Mouse (Mus musculus) hematopoietic stem cell, adult 5-6 weeks (primary cell): Measurements from ENCODE around the gene Fam240a. TPM values are rescaled to one million over a fixed set of nuclear protein-coding genes. Genes with fewer than 3 reads are reported as not detected.

ENCODE experiments used
- ATAC-seq, 2 experiments: fragments of 125-278 bp in 1 of 2; replicated peaks in 1 of 2; 2 replicates each; pipeline ENCODE4 v1.8.0; 2016 to 2017; ENCODE audit warnings: inconsistent platforms in 2 of 2, mild to moderate bottlenecking in 2 of 2, moderate number of reproducible peaks in 2 of 2, low read depth in 1 of 2, moderate TSS enrichment in 1 of 2; ENCODE audit not compliant: low FRiP score in 2 of 2, poor library complexity in 2 of 2, severe bottlenecking in 2 of 2, insufficient read depth in 1 of 2, low TSS enrichment in 1 of 2
- total RNA-seq: library from RNA; stranded (forward); fragments of 172-1452, 232-1000 nt; gene quantifications from 2 replicates; pipeline ENCODE4 v1.2.3, GENCODE M21; 2017

The Fam240a gene
- total RNA-seq, 1 experiment from 2014 or later = not detected

DNA sequence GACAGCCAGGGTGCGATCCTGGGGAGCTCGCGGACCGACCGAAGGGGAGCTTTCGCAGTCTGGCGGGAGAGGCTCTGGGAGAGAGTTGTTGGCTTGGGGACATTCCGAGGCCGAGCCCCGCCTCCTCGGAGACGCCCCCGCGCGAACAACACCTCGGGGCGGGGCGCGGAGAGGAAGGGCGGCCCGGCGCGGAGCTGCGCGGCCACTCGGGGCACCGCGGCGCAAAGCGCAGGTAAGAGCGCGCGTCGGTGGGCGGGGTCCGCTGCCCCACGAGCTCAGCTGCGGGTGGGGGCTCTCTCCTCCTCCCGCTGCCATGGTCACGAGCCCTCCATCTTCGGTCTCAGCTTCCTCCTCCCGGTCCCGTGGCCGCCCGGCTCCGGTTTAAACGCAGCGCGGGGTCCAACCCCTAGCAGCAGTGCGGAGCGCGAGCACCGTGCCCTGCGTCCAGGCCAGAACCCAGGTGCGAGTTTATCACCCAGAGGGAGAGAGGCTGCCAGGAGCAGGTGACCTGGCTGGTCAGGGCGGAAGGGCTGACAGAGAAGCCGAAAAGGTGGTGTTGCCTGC lies 36.6 kb downstream of the Fam240a start, which contains the start of gene Tmie:
Gene Tmie, minus strand, starts transcription at position 116 of the 564 bp plus-strand sequence.
- peak; percentile 18 to 50 for ATAC-seq

DNA sequence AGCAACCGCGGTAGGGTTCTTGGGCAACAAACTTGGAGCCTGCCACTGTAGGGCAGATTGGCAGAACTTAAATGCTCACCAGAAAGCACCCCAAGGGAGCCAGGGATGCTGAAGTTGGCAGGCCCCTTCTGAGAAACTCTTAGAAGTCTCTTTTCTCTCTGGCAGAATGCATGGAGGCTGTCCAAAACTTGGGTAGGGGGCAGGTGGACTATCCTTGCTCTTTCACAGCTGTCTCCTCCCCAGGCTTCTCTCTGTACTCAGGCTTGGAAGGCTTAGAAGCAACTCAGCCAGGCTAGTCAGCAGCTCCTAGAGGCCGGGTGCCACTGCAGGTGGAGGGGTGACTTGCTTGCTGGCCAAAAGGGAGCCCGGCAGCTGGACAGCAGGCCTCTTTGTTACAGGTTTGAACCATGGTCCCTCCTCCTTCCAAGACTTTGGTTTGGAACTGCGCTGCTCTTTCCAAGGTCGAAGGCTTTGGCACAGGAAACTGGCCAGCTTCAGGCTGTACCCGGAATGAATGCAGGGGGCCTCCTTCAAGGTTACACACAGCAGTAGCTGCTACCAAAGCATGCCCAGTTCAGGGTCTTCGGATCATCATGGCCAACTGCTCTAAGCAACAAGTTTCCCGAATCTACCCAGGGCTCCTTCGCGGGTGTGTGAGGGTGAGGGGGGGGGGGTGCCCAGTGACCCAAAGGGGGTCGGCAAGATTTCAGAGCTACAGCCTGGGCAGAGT lies 37.3 kb downstream of the Fam240a start, which contains the start of gene Als2cl:
Gene Als2cl, plus strand, starts transcription at position 680 of the 730 bp plus-strand sequence.
- no peak for ATAC-seq

DNA sequence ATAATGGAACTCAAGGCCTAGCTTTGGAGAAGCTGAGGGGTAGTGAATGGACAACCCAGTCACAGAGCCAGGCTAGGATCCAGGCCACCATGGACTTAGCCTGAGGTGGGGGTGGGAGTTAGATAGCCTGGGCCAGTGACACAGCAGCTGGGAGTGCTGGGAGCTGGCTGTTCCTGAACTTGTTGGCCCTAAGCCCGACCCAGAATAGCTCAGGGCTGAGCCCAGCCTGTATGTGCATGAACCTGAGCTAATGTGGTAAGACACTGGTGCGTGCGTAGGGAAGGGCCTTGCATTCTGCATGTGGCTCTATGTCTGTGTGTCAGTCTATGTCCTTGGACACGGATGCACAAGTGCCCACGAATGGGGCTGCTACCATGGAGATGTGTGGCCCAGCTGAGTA lies 38.8 kb downstream of the Fam240a start:
- no peak for ATAC-seq

DNA sequence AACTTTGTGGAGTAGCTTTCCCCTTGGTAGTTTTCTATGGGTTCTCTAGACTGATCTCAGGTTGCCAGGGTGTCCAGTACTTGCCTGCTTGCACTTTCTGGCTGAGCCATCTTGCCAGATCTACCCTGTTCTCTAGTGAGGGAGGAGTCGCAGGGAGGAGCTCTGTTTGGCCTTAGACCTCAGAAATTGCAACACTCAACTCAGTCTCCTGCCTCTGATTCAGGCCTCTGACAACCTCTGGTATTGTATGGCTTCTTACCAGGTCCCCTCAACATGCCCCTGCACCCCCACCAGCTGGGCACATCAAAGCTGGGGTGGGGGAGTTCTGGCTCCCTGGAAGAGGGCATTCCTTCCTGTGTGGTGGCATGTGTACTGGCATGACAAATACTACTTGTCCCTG lies 39.3 kb downstream of the Fam240a start:
- ATAC-seq = no peak

DNA sequence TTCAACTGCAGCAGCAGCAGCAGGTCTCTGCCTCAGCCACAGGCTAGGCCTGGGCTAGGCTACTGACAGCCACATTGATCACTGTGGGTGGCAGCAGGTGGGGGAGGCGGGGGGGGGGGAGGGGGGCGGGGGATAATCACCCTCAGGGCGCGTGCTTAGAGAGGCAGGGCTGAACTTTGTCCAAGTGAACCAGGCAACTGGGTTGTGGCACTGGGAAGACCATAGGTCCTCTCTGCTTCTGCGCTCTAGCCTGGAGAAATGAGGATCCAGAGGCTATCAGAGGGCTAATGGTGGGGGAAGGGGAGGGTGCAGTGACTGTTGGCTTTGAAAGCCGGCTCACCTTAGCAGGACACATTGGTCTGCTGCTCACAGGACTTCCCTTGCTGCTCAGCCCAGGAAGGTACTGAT lies 41.4 kb downstream of the Fam240a start:
- ATAC-seq = no peak

DNA sequence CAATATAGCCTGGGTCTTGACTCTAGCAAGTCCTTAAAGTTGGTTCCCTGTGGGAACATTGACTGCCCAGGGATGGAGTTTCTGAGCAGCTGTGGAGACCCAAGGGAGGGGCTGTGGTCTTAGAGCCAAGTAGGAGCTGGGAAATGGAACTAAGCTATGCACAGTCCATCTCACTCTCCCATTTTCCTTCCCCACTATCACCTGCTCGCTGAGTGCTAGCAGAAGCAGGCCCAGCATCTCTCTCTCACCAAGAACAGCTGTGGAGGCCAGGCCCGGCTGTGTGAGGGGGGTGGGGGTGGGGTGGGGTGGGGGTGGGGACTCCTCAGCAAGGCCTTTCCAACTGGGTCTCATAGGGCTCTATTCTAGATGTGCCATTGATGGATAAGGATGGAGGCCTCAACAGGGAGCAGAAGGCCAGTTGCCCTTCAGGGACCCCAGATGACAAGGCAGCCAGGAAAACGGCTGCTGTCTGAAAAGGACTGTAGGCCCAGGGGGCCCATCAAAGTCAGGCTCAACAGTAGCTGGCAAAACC lies 41.9 kb downstream of the Fam240a start:
- no peak for ATAC-seq

DNA sequence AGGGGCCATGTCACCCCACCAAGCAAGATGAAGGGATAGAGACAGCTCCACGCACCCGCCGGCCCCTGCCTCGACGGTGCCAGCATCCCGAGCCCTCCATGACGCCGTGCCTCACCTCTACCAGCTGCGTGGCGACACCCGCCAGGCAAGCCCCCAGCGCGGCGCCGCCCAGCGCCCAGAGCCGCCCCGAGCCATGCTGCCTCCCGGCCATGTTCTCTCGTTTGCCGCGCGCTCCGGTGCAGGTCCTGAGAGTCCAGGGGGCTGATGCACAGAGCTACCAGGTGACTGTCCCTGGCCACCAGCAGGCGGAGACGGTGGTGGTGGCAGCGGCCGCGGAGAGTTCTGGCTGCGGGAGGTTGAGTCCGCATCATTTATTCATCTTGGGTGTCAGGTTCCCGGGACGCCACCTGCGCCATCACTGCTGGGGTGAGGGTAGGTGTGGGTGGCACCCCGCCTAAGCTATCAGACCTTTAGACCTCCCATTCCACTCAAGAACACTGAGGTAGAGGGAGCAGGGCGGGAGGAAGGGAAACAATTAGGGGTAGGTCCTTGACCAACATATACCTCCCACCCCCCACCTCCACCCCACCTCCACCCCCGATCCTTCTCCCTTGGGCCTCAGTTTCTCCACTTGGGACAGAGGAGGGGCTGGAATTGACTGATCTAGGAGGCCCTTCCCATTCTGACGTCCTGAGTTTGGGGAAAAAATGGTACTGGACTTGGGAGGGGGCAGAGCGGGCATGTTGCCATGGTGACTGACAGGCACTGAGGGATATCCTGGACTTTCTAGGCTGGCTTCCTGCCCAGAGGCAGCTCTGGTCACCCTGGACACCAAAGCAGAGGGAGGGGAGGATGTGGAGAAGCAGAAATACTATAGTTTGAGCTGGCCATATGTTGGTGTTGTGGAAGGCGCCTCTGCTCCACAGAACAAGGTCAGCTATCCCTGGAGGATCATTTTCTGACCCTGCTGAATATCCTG lies 42.7 kb downstream of the Fam240a start:
- ATAC-seq = peak in 1 of 2 experiments; percentile 12; a peak in 1 of 4 replicates

DNA sequence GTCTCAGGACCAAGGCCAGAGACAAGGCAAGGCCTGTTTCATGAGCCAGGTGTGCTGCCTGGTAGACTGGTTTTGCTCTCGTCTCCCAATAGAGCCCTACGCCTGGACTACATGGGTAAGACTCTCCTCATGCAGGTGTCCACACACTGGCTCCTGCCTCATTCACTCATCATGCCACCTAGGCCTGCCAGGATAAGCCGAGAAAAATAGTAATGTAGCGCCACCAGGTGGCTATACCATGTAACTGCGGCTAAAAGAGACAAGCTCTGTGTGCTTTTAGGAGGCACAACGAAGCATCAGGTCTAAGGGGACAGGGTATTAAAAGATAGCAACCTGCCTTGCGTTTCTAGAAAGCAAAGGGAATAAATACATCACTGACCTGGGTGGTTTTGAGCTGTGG lies 45.6 kb downstream of the Fam240a start:
- ATAC-seq = peak; percentile 63 to 66

Other genes with a start within 250 kb of the Fam240a start
- not detected in 2 replicates for gene Myl3, start 175.0 kb downstream of the Fam240a start, total RNA-seq
- 1.1 TPM in 1 of 2 replicates, not detected in the other for gene Pth1r, start 169.7 kb downstream of the Fam240a start, total RNA-seq
- not detected in 2 replicates for gene Prss42, start 118.7 kb downstream of the Fam240a start, total RNA-seq
- not detected in 2 replicates for gene Prss44, start 102.9 kb downstream of the Fam240a start, total RNA-seq
- not detected in 2 replicates for gene Prss43, start 90.2 kb downstream of the Fam240a start, total RNA-seq
- not detected in 2 replicates for gene Prss45, start 82.3 kb downstream of the Fam240a start, total RNA-seq
- not detected in 2 replicates for gene Prss46, start 72.4 kb downstream of the Fam240a start, total RNA-seq
- gene Prss50, start 58.9 kb downstream of the Fam240a start, total RNA-seq = not detected in 2 replicates
- gene Als2cl, start 37.0 kb downstream of the Fam240a start, total RNA-seq = 1.5 and 4.9 TPM in 2 replicates
- gene Tmie, start 36.7 kb downstream of the Fam240a start, total RNA-seq = 0.50 TPM in 1 of 2 replicates, not detected in the other
- not detected in 2 replicates for gene Tdgf1, start 29.3 kb upstream of the Fam240a start, total RNA-seq
- gene Lrrc2, start 34.7 kb upstream of the Fam240a start, total RNA-seq = 0.50 TPM in 1 of 2 replicates, not detected in the other
- not detected in 2 replicates for gene Rtp3, start 73.7 kb upstream of the Fam240a start, total RNA-seq
- 273 and 662 TPM in 2 replicates for gene Ltf, start 102.4 kb upstream of the Fam240a start, total RNA-seq
- gene Ccrl2, start 140.7 kb upstream of the Fam240a start, total RNA-seq = 24.9 and 25.1 TPM in 2 replicates
- gene Lrrfip2, start 200.7 kb upstream of the Fam240a start, total RNA-seq = 65.7 and 103 TPM in 2 replicates